Mouse (Mus musculus): ENCODE data around the gene Olfr1425.
"Not testable (repeated sequence)": the region's sequence is repeated elsewhere in the genome, so short reads cannot be mapped to it uniquely, and the experiment has no call there.

Olfr1425 gene

GRCm38 (mm10) chr19:12077631-12078030, at the start of gene Olfr1425:
Gene Olfr1425 (minus strand): TSS chr19:12077731.
- DNase-seq (ENCODE audit: low read depth, low spot score) = not testable (repeated sequence)

GRCm38 (mm10) chr19:12123103-12123502, 45.6 kb upstream of the Olfr1425 start, which contains the start of gene Olfr76:
Gene Olfr76 (minus strand): TSS chr19:12123203.
- no peak for DNase-seq (ENCODE audit: low read depth, low spot score)

- no peak for DNase-seq (ENCODE audit: low read depth, low spot score)
Measured at GRCm38 (mm10) chr19:12116464-12116863, 38.9 kb upstream of the Olfr1425 start.

GRCm38 (mm10) chr19:12115797-12116196, 38.3 kb upstream of the Olfr1425 start, which contains the start of gene Olfr1428:
Gene Olfr1428 (minus strand): TSS chr19:12115897.
- DNase-seq (ENCODE audit: low read depth, low spot score) = no peak

GRCm38 (mm10) chr19:12113807-12114206, 36.3 kb upstream of the Olfr1425 start:
- no peak for DNase-seq (ENCODE audit: low read depth, low spot score)

GRCm38 (mm10) chr19:12104541-12104940, 27.0 kb upstream of the Olfr1425 start:
- DNase-seq (ENCODE audit: low read depth, low spot score) = no peak

GRCm38 (mm10) chr19:12103234-12103633, 25.7 kb upstream of the Olfr1425 start, which contains the start of gene Olfr1427:
Gene Olfr1427 (minus strand): TSS chr19:12103334.
- DNase-seq (ENCODE audit: low read depth, low spot score) = no peak

- no peak for DNase-seq (ENCODE audit: low read depth, low spot score)
Measured at GRCm38 (mm10) chr19:12091913-12092312, 14.4 kb upstream of the Olfr1425 start, which contains the start of gene Olfr1426. Gene Olfr1426 (minus strand): TSS chr19:12092013.

GRCm38 (mm10) chr19:12069546-12069945, 8.0 kb downstream of the Olfr1425 start:
- DNase-seq (ENCODE audit: low read depth, low spot score) = peak; percentile 90

- DNase-seq (ENCODE audit: low read depth, low spot score) = peak; percentile 69
Measured at GRCm38 (mm10) chr19:12067806-12068205, 9.7 kb downstream of the Olfr1425 start.

- not testable (repeated sequence) for DNase-seq (ENCODE audit: low read depth, low spot score)
Measured at GRCm38 (mm10) chr19:12062582-12062981, 14.9 kb downstream of the Olfr1425 start, which contains the start of gene Olfr1424. Gene Olfr1424 (minus strand): TSS chr19:12062682.

- peak; percentile 38 for DNase-seq (ENCODE audit: low read depth, low spot score)
Measured at GRCm38 (mm10) chr19:12043163-12043562, 34.4 kb downstream of the Olfr1425 start.

- DNase-seq (ENCODE audit: low read depth, low spot score) = no peak
Measured at GRCm38 (mm10) chr19:12041217-12041616, 36.3 kb downstream of the Olfr1425 start, which contains the start of gene Olfr1423. Gene Olfr1423 (minus strand): TSS chr19:12041317.

GRCm38 (mm10) chr19:12037727-12038126, 39.8 kb downstream of the Olfr1425 start:
- DNase-seq (ENCODE audit: low read depth, low spot score) = no peak

GRCm38 (mm10) chr19:12026606-12027005, 50.9 kb downstream of the Olfr1425 start:
- no peak for DNase-seq (ENCODE audit: low read depth, low spot score)

GRCm38 (mm10) chr19:12025333-12025732, 52.2 kb downstream of the Olfr1425 start:
- DNase-seq (ENCODE audit: low read depth, low spot score) = no peak

GRCm38 (mm10) chr19:12024149-12024548, 53.4 kb downstream of the Olfr1425 start:
- DNase-seq (ENCODE audit: low read depth, low spot score) = no peak

All from ZHBTc4 (cell line).